Mouse (Mus musculus) liver, embryonic 16.5 days (tissue): Measurements from ENCODE around the gene Ghrh. TPM values are rescaled to one million over a fixed set of nuclear protein-coding genes. Genes with fewer than 3 reads are reported as not detected.

Experiments
- ATAC-seq: fragments of 200-750 bp; cut with Nextera tagmentation; 2 replicates; pipeline ENCODE4 v1.8.0; 2017; ENCODE audit warnings: low read depth, mild to moderate bottlenecking, moderate number of reproducible peaks, moderate library complexity
- H3K27ac ChIP-seq: fragments of 300-500 bp; sonication (generic); 2 replicates; pipeline ENCODE4 v1.5.1; 2014; ENCODE audit warnings: mild to moderate bottlenecking, low read length
- H3K27me3 ChIP-seq: fragments of 300-500 bp; sonication (generic); 2 replicates; pipeline ENCODE4 v1.6.1; 2014; ENCODE audit warnings: low read depth, low read length, mixed read lengths; ENCODE audit not compliant: control insufficient read depth, insufficient read depth
- H3K36me3 ChIP-seq: fragments of 300-500 bp; sonication (generic); 2 replicates; pipeline ENCODE4 v1.6.1; 2014; ENCODE audit warnings: mild to moderate bottlenecking; ENCODE audit not compliant: control insufficient read depth, insufficient read depth
- H3K4me1 ChIP-seq: fragments of 300-500 bp; sonication (generic); 2 replicates; pipeline ENCODE4 v1.6.1; 2014; ENCODE audit warnings: low read depth, low read length, mixed read lengths; ENCODE audit not compliant: control insufficient read depth
- H3K4me2 ChIP-seq: fragments of 300-500 bp; sonication (generic); 2 replicates; pipeline ENCODE4 v1.6.1; 2014; ENCODE audit warnings: low read depth, low read length, mixed read lengths
- H3K4me3 ChIP-seq: fragments of 300-500 bp; sonication (generic); 2 replicates; pipeline ENCODE4 v1.5.1; 2014; ENCODE audit warnings: low read depth, mild to moderate bottlenecking, low read length
- H3K9ac ChIP-seq: fragments of 300-500 bp; sonication (generic); 2 replicates; pipeline ENCODE4 v1.6.1; 2014; ENCODE audit warnings: low read depth, low read length
- H3K9me3 ChIP-seq: fragments of 300-500 bp; sonication (generic); replicated peaks from 2 replicates; pipeline ENCODE4 v1.6.1; 2016; ENCODE audit warnings: low read length; ENCODE audit not compliant: control insufficient read depth
- WGBS: fragments of 180-500 bp; shearing (Covaris S2); extraction: QIAGEN DNeasy Blood & Tissue Kit; methylation state at CpG from one replicate; pipeline ENCODE4 v1.1.7; 2014; ENCODE audit not compliant: insufficient replicate concordance; 5-methylcytosine and 5-hydroxymethylcytosine counted together
- polyA plus RNA-seq: library from polyadenylated mRNA; unstranded; fragments of >200 nt; fragmentation: Nextera tagmentation; extraction: Ambion mirVana; gene quantifications from 2 replicates; pipeline ENCODE4 v1.2.1, GENCODE M21; 2015

Ghrh gene
- polyA plus RNA-seq, 1 experiment from 2014 or later, result not detected

DNA sequence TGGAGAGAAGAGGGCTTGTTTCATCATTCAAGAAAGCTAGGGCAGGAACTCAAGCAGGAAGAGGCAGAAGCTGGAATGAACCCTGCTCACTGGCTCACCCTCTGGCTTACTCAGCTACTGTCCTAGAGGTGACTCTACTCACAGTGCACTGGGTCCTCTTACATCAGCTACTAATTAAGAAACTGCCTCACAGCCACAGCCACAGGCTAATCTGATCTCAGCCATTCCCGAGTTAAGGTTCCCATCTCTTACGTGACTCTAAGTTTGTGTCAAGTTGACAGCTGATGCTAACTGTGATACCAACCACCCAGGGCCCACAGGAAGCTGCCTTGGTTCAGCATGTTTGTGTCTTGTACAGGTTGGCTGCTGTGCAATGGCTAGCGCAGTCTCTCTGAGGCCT, 15.7 kb upstream of the Ghrh start:
- Histone ChIP-seq H3K4me3 (no peak overlapping the region), H3K4me2 (no peak overlapping the region), H3K27me3 (no peaks in the 10 kb centered on the region), H3K36me3 (no peaks in the 10 kb centered on the region), H3K9me3 (no peaks in the 10 kb centered on the region), H3K9ac (no peak overlapping the region), H3K27ac (no peak overlapping the region), H3K4me1 (peaks cover 4% of the 10 kb centered on the region)
- ATAC-seq, result no peak
- 45% methylated on average over 3 of the region's 3 CpGs for whole genome bisulfite sequencing

DNA sequence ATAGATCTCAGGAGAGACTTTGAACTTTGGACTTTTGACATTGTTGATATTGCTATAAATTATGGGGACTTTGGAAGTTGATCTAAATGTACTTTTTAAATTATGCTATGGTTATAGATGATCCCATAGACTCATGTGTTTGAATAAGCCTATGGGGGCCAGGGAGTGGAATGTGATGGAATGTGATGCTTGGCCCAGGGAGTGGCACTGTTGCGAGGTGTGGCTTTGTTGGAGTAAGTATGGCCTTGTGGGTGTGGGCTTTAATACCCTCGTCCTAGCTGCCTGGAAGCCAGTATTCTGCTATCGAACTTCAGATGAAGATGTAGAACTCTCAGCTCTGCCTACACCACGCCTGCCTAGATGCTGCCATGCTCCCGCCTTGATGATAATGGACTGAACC, 12.7 kb upstream of the Ghrh start:
- H3K36me3 ChIP-seq, result no peaks in the 10 kb centered on the region
- WGBS, result 60% methylated on average over 5 of the region's 5 CpGs
- no peak overlapping the region for H3K27ac ChIP-seq
- H3K4me3 ChIP-seq, result no peak overlapping the region
- no peaks in the 10 kb centered on the region for H3K9me3 ChIP-seq
- no peak for ATAC-seq
- no peaks in the 10 kb centered on the region for H3K4me1 ChIP-seq
- no peak overlapping the region for H3K9ac ChIP-seq
- no peaks in the 10 kb centered on the region for H3K27me3 ChIP-seq
- no peak overlapping the region for H3K4me2 ChIP-seq

DNA sequence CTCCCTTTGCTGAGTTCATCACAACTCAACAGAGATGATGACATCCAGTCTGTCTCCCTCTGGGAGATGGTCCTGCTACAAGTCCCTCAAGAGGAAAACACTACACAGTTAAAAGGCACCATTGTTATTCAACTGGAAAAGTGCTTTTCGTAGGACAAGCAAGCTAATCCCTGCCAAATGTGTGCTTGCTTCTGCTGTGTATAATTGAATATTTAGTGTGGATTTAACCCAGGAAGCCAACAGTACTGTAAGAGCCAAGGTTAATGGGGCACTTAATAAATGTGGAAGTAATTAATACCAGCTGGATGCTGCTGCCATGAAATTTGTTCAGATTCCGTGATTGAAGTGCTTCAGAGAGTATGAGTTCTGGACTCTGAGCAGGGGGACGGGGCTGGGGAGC, 6.8 kb upstream of the Ghrh start:
- ATAC-seq, result no peak

DNA sequence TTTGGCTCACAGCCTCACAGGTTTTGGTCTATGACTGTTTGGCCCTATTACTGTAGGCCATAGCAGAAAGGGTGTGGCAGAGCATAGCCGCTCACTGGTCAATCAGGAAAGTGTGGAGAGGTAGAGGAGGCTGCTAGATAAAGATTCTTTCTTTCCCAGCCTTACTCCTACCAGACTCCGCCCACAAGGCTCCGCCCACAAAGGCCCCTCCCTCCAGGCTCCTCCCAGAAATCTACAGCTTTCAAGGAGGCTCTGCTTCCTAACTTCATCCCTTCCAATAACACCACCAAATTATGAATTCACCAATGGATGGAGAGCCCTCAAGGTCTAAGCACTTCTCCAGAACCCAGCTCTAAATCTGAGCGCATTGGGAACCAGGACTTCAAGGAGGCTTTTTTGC, 5.9 kb upstream of the Ghrh start:
- Histone ChIP-seq H3K4me3 (no peak overlapping the region), H3K27me3 (no peaks in the 10 kb centered on the region), H3K9ac (no peak overlapping the region), H3K4me1 (no peaks in the 10 kb centered on the region), H3K4me2 (no peak overlapping the region), H3K9me3 (no peaks in the 10 kb centered on the region), H3K27ac (no peak overlapping the region), H3K36me3 (no peaks in the 10 kb centered on the region)
- no peak for ATAC-seq
- 42% methylated on average over 4 of the region's 4 CpGs for WGBS

More for the DNA sequence above, 6.8 kb upstream of the Ghrh start:
- H3K27ac ChIP-seq, result no peak overlapping the region
- H3K9ac ChIP-seq, result no peak overlapping the region
- no peaks in the 10 kb centered on the region for H3K9me3 ChIP-seq
- H3K4me1 ChIP-seq, result no peaks in the 10 kb centered on the region
- 50% methylated on average over 3 of the region's 3 CpGs for WGBS
- no peaks in the 10 kb centered on the region for H3K27me3 ChIP-seq
- no peak overlapping the region for H3K4me3 ChIP-seq
- no peaks in the 10 kb centered on the region for H3K36me3 ChIP-seq
- H3K4me2 ChIP-seq, result no peak overlapping the region

DNA sequence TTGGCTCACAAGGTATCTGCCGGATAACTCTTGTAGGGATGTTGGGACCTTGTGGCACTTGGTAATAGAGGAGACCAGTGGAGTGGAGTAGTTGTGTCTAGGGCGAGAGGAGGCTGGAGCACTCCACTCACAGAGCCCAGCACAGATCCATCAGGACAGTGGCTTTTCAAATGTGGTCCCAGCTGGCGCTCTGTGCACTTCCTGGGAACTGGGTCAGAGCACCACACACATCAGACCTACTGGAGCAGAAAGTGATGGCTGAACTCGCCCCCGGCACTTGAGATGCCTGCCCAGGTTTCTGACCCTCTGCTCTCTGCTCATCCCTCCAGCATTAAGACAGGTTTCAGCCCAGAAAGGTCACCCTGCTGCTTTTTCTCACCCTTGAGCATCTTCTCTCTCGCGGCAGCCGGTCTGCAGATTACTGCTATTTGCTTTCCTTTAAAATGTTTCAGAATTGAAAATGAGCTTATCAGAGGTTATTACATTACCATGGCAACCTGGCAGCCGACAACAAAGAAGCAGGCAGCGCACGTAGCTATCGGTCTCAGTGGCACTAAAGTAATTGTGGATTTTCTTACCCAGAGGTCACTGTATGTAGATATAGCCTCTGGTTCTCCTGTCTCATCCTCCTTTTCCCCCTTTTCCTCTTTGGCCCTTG, 1.9 kb upstream of the Ghrh start:
- Histone ChIP-seq H3K4me2 (no peak overlapping the region), H3K36me3 (no peaks in the 10 kb centered on the region), H3K4me3 (no peak overlapping the region), H3K27ac (no peak overlapping the region), H3K27me3 (no peaks in the 10 kb centered on the region), H3K4me1 (no peaks in the 10 kb centered on the region), H3K9ac (no peak overlapping the region), H3K9me3 (no peaks in the 10 kb centered on the region)
- no peak for ATAC-seq
- WGBS, result 60% methylated on average over 12 of the region's 12 CpGs

DNA sequence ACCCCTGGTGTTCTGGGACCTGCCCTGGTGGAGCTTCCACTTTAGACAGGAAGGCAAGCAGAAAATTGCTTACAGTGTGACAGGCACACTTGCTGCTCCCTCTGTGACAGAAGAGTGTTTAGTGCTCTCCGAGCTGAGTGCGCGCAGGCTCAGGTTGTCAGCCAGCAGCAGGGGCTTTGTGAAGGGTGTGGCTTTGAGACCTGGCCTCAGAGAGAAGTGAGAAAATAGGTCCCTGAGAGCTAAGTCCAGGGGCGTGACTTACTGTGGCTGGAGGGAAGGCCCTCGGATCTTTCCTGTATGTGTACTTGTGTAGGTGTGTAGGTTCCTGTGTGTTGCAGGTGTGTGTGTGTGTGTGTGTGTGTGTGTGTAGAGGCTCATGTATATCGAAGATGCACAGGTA, 4.0 kb downstream of the Ghrh start:
- 54% methylated on average over 6 of the region's 6 CpGs for WGBS
- H3K4me2 ChIP-seq, result no peak overlapping the region
- no peak for ATAC-seq

DNA sequence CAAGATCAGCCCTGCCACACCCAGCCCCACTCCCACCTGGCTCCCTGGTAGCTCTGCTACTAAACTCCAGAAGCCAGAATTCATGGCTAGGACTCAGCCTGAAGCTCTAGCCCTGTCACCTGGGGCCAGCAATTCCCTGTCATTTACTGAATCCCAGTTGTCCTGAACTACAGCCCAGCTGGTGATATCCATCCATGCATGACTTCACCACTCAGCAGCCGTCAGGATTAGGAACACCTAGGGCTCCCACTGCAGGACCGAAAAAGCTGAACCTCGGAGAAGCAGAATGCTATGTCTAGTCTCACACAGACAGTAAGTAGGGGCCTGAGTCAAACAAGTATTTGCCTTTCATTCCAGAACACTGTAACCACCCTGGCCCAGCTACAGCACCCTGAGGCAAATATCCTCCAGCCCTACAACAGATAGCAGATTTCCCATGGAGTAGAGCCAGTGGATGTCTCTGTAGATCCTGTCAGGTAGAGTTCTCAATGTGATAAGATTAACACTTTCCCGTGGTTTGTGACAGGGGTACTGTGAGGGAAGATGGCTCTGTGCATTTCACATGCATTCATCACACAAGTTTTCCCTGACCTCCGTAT, 4.9 kb downstream of the Ghrh start:
- Histone ChIP-seq H3K4me2 (no peak overlapping the region), H3K9me3 (no peaks in the 10 kb centered on the region), H3K36me3 (no peaks in the 10 kb centered on the region), H3K27ac (no peak overlapping the region), H3K27me3 (no peaks in the 10 kb centered on the region), H3K4me1 (no peaks in the 10 kb centered on the region), H3K9ac (no peak overlapping the region), H3K4me3 (no peak overlapping the region)
- no peak for ATAC-seq
- 54% methylated on average over 5 of the region's 5 CpGs for WGBS

More for the DNA sequence above, 4.0 kb downstream of the Ghrh start:
- Histone ChIP-seq H3K9me3 (no peaks in the 10 kb centered on the region), H3K36me3 (no peaks in the 10 kb centered on the region), H3K4me3 (no peak overlapping the region), H3K4me1 (no peaks in the 10 kb centered on the region), H3K27me3 (no peaks in the 10 kb centered on the region), H3K9ac (no peak overlapping the region), H3K27ac (no peak overlapping the region)

DNA sequence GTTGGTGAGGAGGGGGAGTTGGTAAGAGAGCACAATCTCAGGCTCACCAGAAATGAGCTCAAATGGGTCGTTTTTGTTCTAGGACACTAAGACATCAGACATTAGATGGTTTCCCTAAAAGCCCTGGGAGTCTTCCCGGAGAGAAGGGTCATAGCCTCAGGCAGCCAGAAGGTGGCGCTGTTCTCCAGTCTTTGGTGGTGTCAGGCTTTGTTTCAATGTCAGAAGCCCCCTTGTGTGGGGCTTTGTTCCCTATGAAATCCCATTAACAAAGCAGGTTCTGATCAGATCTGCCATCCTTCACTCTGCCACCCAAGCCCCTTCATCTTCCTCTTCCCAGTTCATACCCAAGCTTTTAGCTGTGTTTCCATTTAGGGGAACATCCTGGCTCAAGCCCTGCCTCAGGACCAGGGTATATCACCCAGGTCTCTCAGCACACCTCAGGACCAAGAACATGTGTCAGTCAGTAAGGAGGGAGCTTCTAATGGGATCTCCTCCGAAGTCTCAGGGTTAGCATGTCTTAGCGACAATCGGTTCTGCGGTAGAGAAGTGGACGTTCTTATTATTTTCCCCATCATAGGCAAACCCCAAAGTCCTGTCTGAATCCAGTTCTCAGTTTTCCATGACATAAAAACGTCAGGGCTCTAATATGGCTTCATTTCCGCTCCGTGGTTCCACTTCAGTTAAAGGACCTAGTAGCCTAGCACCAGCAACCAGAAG, 5.6 kb downstream of the Ghrh start:
- Histone ChIP-seq H3K4me2 (no peak overlapping the region), H3K4me3 (no peak overlapping the region), H3K27me3 (no peaks in the 10 kb centered on the region), H3K36me3 (no peaks in the 10 kb centered on the region), H3K27ac (no peak overlapping the region), H3K9me3 (no peaks in the 10 kb centered on the region), H3K9ac (no peak overlapping the region), H3K4me1 (no peaks in the 10 kb centered on the region)
- no peak for ATAC-seq
- 40% methylated on average over 11 of the region's 11 CpGs for WGBS

DNA sequence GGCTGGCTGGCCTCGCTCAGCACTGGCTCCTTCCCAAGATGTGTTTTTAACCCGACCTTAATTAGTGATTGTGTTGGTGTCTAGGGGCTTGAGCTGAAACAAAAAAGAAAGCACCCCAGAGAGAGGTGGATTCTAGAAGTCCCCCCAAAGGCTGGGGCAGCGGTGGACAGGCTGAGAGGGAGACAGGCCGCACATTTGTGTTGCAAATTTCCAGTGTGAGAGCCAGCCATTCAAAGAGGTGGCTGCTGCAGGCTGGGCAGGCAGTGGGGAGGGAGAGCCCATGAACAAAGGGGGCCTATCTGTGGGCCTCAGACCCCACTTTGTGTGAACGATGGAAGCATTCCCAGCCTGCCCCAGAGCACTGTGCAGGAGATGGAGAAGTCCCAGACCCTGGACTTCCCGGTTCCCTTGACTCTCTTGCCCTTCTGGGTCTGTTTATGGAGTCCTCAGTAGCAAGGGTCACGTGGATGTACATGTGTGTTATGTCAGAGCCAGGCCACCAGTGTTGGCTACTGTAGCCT, 7.0 kb downstream of the Ghrh start:
- Histone ChIP-seq H3K4me2 (no peak overlapping the region), H3K36me3 (no peaks in the 10 kb centered on the region), H3K27ac (no peak overlapping the region), H3K9me3 (no peaks in the 10 kb centered on the region), H3K4me3 (no peak overlapping the region), H3K27me3 (no peaks in the 10 kb centered on the region), H3K9ac (no peak overlapping the region), H3K4me1 (no peaks in the 10 kb centered on the region)
- ATAC-seq, result no peak
- WGBS, result 52% methylated on average over 7 of the region's 7 CpGs
